Mouse (Mus musculus): Measurements from ENCODE around the gene Rspo1. TPM values are rescaled to one million over a fixed set of nuclear protein-coding genes. Genes with fewer than 3 reads are reported as not detected.

Gene Rspo1
- polyA plus RNA-seq, 1 experiment from 2014 or later, result 5.9 TPM

- no peaks in the 10 kb centered on the region for H3K27me3 ChIP-seq (ENCODE audit: control insufficient read depth, insufficient read depth, low read length)
- no peak overlapping the region for H3K9ac ChIP-seq (ENCODE audit: low read length)
- H3K4me3 ChIP-seq (ENCODE audit: low read length), result no peak overlapping the region
- H3K4me2 ChIP-seq (ENCODE audit: low read depth, low read length), result no peak overlapping the region
- H3K4me1 ChIP-seq (ENCODE audit: control insufficient read depth, insufficient read depth, low read length), result no peaks in the 10 kb centered on the region
- 33% methylated on average over 10 of the region's 10 CpGs for WGBS
- no peaks in the 10 kb centered on the region for H3K36me3 ChIP-seq (ENCODE audit: control insufficient read depth, insufficient read depth)
- H3K27ac ChIP-seq (ENCODE audit: low read length), result no peak overlapping the region
- ATAC-seq (replicated peaks; ENCODE audit: extremely low read depth, insufficient read depth, low FRiP score), result no peak
- no peaks in the 10 kb centered on the region for H3K9me3 ChIP-seq (replicated peaks; ENCODE audit: control insufficient read depth, low read length)
Observed at GRCm38 (mm10) chr4:124951036-124951433, 35.2 kb upstream of the Rspo1 start.

GRCm38 (mm10) chr4:124953546-124953945 lies 32.7 kb upstream of the Rspo1 start:
- no peak overlapping the region for H3K4me3 ChIP-seq (ENCODE audit: low read length)
- no peaks in the 10 kb centered on the region for H3K4me1 ChIP-seq (ENCODE audit: control insufficient read depth, insufficient read depth, low read length)
- H3K9ac ChIP-seq (ENCODE audit: low read length), result no peak overlapping the region
- no peaks in the 10 kb centered on the region for H3K27me3 ChIP-seq (ENCODE audit: control insufficient read depth, insufficient read depth, low read length)
- no peaks in the 10 kb centered on the region for H3K9me3 ChIP-seq (replicated peaks; ENCODE audit: control insufficient read depth, low read length)
- no peak overlapping the region for H3K4me2 ChIP-seq (ENCODE audit: low read depth, low read length)
- 45% methylated on average over 4 of the region's 4 CpGs for WGBS
- H3K27ac ChIP-seq (ENCODE audit: low read length), result no peak overlapping the region
- H3K36me3 ChIP-seq (ENCODE audit: control insufficient read depth, insufficient read depth), result no peaks in the 10 kb centered on the region
- ATAC-seq (replicated peaks; ENCODE audit: extremely low read depth, insufficient read depth, low FRiP score), result no peak

- H3K4me3 ChIP-seq (ENCODE audit: low read length), result no peak overlapping the region
- 57% methylated on average over 2 of the region's 2 CpGs for WGBS
- no peaks in the 10 kb centered on the region for H3K36me3 ChIP-seq (ENCODE audit: control insufficient read depth, insufficient read depth)
- H3K27ac ChIP-seq (ENCODE audit: low read length), result no peak overlapping the region
- no peak overlapping the region for H3K4me2 ChIP-seq (ENCODE audit: low read depth, low read length)
- ATAC-seq (replicated peaks; ENCODE audit: extremely low read depth, insufficient read depth, low FRiP score), result no peak
- no peaks in the 10 kb centered on the region for H3K27me3 ChIP-seq (ENCODE audit: control insufficient read depth, insufficient read depth, low read length)
- H3K9ac ChIP-seq (ENCODE audit: low read length), result no peak overlapping the region
- H3K4me1 ChIP-seq (ENCODE audit: control insufficient read depth, insufficient read depth, low read length), result no peaks in the 10 kb centered on the region
- no peaks in the 10 kb centered on the region for H3K9me3 ChIP-seq (replicated peaks; ENCODE audit: control insufficient read depth, low read length)
Observed at GRCm38 (mm10) chr4:124957284-124957683, 28.9 kb upstream of the Rspo1 start.

GRCm38 (mm10) chr4:124959062-124959461 lies 27.2 kb upstream of the Rspo1 start:
- Histone ChIP-seq H3K27me3 (ENCODE audit: control insufficient read depth, insufficient read depth, low read length) (no peaks in the 10 kb centered on the region), H3K4me2 (ENCODE audit: low read depth, low read length) (no peak overlapping the region), H3K36me3 (ENCODE audit: control insufficient read depth, insufficient read depth) (no peaks in the 10 kb centered on the region), H3K9me3 (replicated peaks; ENCODE audit: control insufficient read depth, low read length) (no peaks in the 10 kb centered on the region), H3K9ac (ENCODE audit: low read length) (no peak overlapping the region), H3K4me1 (ENCODE audit: control insufficient read depth, insufficient read depth, low read length) (no peaks in the 10 kb centered on the region), H3K27ac (ENCODE audit: low read length) (no peak overlapping the region), H3K4me3 (ENCODE audit: low read length) (no peak overlapping the region)
- no peak for ATAC-seq (replicated peaks; ENCODE audit: extremely low read depth, insufficient read depth, low FRiP score)
- 59% methylated on average over 11 of the region's 11 CpGs for WGBS

- Histone ChIP-seq H3K36me3 (ENCODE audit: control insufficient read depth, insufficient read depth) (no peaks in the 10 kb centered on the region), H3K4me3 (ENCODE audit: low read length) (no peak overlapping the region), H3K27me3 (ENCODE audit: control insufficient read depth, insufficient read depth, low read length) (no peaks in the 10 kb centered on the region), H3K4me1 (ENCODE audit: control insufficient read depth, insufficient read depth, low read length) (no peaks in the 10 kb centered on the region), H3K9me3 (replicated peaks; ENCODE audit: control insufficient read depth, low read length) (no peaks in the 10 kb centered on the region), H3K4me2 (ENCODE audit: low read depth, low read length) (no peak overlapping the region), H3K9ac (ENCODE audit: low read length) (no peak overlapping the region), H3K27ac (ENCODE audit: low read length) (no peak overlapping the region)
- 79% methylated on average over 11 of the region's 11 CpGs for WGBS
- no peak for ATAC-seq (replicated peaks; ENCODE audit: extremely low read depth, insufficient read depth, low FRiP score)
Observed at GRCm38 (mm10) chr4:124960940-124961339, 25.3 kb upstream of the Rspo1 start.

GRCm38 (mm10) chr4:124962576-124962975 lies 23.7 kb upstream of the Rspo1 start:
- no peaks in the 10 kb centered on the region for H3K9me3 ChIP-seq (replicated peaks; ENCODE audit: control insufficient read depth, low read length)
- no peaks in the 10 kb centered on the region for H3K27me3 ChIP-seq (ENCODE audit: control insufficient read depth, insufficient read depth, low read length)
- 37% methylated on average over 11 of the region's 11 CpGs for WGBS
- no peak for ATAC-seq (replicated peaks; ENCODE audit: extremely low read depth, insufficient read depth, low FRiP score)
- no peaks in the 10 kb centered on the region for H3K36me3 ChIP-seq (ENCODE audit: control insufficient read depth, insufficient read depth)
- H3K4me1 ChIP-seq (ENCODE audit: control insufficient read depth, insufficient read depth, low read length), result no peaks in the 10 kb centered on the region
- H3K27ac ChIP-seq (ENCODE audit: low read length), result no peak overlapping the region
- no peak overlapping the region for H3K9ac ChIP-seq (ENCODE audit: low read length)
- no peak overlapping the region for H3K4me3 ChIP-seq (ENCODE audit: low read length)
- H3K4me2 ChIP-seq (ENCODE audit: low read depth, low read length), result no peak overlapping the region

- Histone ChIP-seq H3K4me1 (ENCODE audit: control insufficient read depth, insufficient read depth, low read length) (no peaks in the 10 kb centered on the region), H3K27ac (ENCODE audit: low read length) (no peak overlapping the region), H3K9me3 (replicated peaks; ENCODE audit: control insufficient read depth, low read length) (no peaks in the 10 kb centered on the region), H3K27me3 (ENCODE audit: control insufficient read depth, insufficient read depth, low read length) (no peaks in the 10 kb centered on the region), H3K4me3 (ENCODE audit: low read length) (no peak overlapping the region), H3K4me2 (ENCODE audit: low read depth, low read length) (no peak overlapping the region), H3K36me3 (ENCODE audit: control insufficient read depth, insufficient read depth) (no peaks in the 10 kb centered on the region), H3K9ac (ENCODE audit: low read length) (no peak overlapping the region)
- WGBS, result 20% methylated on average over 8 of the region's 8 CpGs
- no peak for ATAC-seq (replicated peaks; ENCODE audit: extremely low read depth, insufficient read depth, low FRiP score)
Observed at GRCm38 (mm10) chr4:124964912-124965599, 21.2 kb upstream of the Rspo1 start.

GRCm38 (mm10) chr4:124968711-124969110 lies 17.5 kb upstream of the Rspo1 start:
- WGBS, result 56% methylated on average over 6 of the region's 6 CpGs
- no peak for ATAC-seq (replicated peaks; ENCODE audit: extremely low read depth, insufficient read depth, low FRiP score)
- Histone ChIP-seq H3K4me1 (ENCODE audit: control insufficient read depth, insufficient read depth, low read length) (no peaks in the 10 kb centered on the region), H3K9ac (ENCODE audit: low read length) (no peak overlapping the region), H3K9me3 (replicated peaks; ENCODE audit: control insufficient read depth, low read length) (no peaks in the 10 kb centered on the region), H3K4me2 (ENCODE audit: low read depth, low read length) (no peak overlapping the region), H3K4me3 (ENCODE audit: low read length) (no peak overlapping the region), H3K27me3 (ENCODE audit: control insufficient read depth, insufficient read depth, low read length) (0 out of 2 replicates have a peak, but pooled peaks cover 7% of the 10 kb centered on the region), H3K36me3 (ENCODE audit: control insufficient read depth, insufficient read depth) (no peaks in the 10 kb centered on the region), H3K27ac (ENCODE audit: low read length) (no peak overlapping the region)

- Histone ChIP-seq H3K9ac (ENCODE audit: low read length) (no peak overlapping the region), H3K4me1 (ENCODE audit: control insufficient read depth, insufficient read depth, low read length) (no peaks in the 10 kb centered on the region), H3K9me3 (replicated peaks; ENCODE audit: control insufficient read depth, low read length) (no peaks in the 10 kb centered on the region), H3K27me3 (ENCODE audit: control insufficient read depth, insufficient read depth, low read length) (0 out of 2 replicates have a peak, but pooled peaks cover 7% of the 10 kb centered on the region), H3K4me2 (ENCODE audit: low read depth, low read length) (no peak overlapping the region), H3K36me3 (ENCODE audit: control insufficient read depth, insufficient read depth) (no peaks in the 10 kb centered on the region), H3K27ac (ENCODE audit: low read length) (no peak overlapping the region), H3K4me3 (ENCODE audit: low read length) (no peak overlapping the region)
- ATAC-seq (replicated peaks; ENCODE audit: extremely low read depth, insufficient read depth, low FRiP score), result no peak; the same call in 1 of the 2 replicates
- WGBS, result 67% methylated on average over 7 of the region's 7 CpGs
Observed at GRCm38 (mm10) chr4:124969219-124969848, 16.9 kb upstream of the Rspo1 start.

Measured in heart, embryonic 16.5 days (tissue).